Mouse (Mus musculus): Measurements from ENCODE around the gene Lpcat2b.

GRCm38 (mm10) chr5:107389373-107389772 lies 42.0 kb upstream of the Lpcat2b start:
- TF ChIP-seq CTCF (conservative IDR thresholded peaks at IDR 0.05; ENCODE audit: low read length): no peak
- TF ChIP-seq POU5F1 (IDR thresholded peaks at IDR 0.05; ENCODE audit: borderline replicate concordance, low read length): no peak

All from E14TG2a.4 (cell line).